Mouse (Mus musculus) heart, postnatal 0 days (tissue): ENCODE results near the gene Prune2.

Source experiments
- CTCF ChIP-seq: IDR thresholded peaks from 2 replicates; pipeline ENCODE4 v1.5.1; 2016; ENCODE audit warnings: antibody characterized with exemption, control low read depth, low read depth
- EP300 ChIP-seq: IDR thresholded peaks from 2 replicates; pipeline ENCODE4 v1.6.1; 2016; ENCODE audit warnings: antibody characterized with exemption, low read depth

DNA sequence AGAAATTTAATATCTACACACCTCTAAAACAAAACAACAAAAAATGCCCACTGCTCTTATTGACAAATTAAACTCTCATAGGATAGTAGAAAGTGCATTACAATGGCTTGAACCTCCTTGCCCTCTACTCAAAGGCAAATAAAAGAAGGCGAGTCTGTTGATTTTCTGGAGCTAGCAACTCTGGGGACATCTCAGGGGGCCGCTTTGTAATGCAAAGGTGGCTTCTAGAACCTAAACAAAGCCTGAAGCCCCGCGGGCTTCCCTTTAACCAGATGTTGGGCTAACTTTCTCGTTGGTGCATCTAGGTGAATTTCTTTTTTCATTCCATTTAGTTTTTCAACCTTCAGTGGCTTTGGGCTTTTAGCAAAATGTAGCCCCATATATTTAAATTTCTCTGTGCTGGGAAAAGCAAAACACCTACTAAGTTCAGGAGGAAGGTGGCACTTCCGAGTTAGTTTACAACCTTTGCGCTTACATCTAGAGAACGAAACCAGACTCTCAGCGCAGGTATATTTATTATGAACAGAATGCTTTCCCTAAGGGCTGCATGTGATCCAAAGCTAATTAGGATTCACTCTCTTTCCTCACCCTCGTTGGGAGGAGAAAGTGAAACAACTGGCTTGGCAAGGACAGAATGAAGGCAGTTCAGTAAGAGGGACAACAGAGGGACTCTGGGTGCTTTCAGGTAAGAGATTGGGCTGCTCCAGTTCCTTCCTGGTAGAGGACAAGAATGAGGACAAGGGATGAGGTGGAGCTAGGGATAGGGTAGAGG lies 182.4 kb downstream of the Prune2 start:
- TF ChIP-seq CTCF (no peak), EP300 (no peak)
